Mouse (Mus musculus) layer of hippocampus, adult 9-10 months (tissue): ENCODE measurements at regions not wholly inside any gene's neighbourhood (a gene's known extent, or its start where the extent isn't known, plus 50 kb on each side); places are given as distances from the start of the nearest gene placed in this dataset.

ENCODE experiments used
- DNase-seq: peaks from one replicate; pipeline ENCODE4 v3.0.0; 2022; ENCODE audit warnings: low spot score

DNA sequence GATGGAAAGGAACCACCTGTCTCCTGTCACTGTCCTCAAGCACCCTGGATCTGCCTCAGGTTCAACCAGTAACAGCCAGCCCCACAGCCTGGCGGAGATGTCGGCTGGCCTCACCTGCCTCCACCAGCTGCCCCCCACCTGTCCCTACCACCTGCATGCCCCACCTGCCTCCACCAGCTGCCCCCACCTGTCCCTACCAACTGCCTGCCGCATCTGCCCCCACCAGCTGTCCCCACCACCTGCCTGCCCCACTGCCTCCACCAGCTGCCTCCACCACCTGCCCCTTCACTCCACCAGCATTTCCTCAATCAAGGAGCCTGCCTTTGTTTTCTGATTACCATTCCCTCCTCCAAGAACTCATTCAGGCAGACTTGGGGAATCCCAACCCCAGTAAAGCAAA is 68.9 kb upstream of the Smyd2 start:
- DNase-seq: no peak

DNA sequence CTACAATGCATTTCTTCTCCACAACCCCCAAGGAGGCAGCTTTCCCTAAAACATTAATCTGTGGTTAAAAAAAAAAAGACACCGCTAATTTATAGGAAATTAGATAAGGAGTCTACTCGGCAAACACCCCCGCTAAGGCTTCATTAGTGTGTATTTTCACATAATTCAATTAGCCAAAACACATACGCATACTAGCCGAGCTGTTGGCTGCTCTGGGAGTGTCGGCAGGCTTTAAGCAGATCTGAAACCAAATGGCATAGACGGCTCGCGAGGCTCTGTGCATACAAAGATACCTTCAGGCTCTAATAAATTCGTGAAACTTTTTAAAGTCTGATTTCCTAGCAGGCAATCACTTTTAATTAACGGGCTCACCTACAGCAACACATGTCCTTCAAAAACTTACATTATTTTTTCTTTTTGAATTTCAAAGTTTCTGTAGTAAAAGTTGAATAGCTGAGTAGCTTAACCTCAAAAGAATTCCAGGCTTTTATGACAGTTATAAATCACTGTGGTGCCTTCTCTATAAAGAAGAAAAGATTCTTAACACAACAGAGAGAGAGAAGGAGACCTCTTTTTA is 68.0 kb upstream of the Smyd2 start:
- no peak for DNase-seq

DNA sequence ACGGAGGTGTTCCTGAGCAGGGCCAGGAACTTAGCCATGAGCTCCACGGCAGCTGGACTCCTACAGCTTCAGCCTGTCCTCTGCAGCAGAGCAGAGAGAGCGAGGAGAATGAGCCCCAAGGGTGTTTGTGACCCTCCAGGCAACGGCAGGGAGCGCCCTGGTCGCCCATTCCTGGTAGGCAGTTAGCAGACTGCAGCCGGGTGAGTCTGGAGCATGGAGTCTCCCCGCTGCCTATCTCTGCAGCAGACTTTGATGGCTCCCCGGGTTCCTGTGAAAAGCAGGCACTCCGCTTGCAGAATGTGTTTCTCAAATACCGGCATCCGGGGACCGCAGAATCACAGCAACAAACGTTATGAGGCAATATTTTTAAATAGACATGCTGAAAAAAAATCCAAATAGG is 67.2 kb upstream of the Smyd2 start:
- DNase-seq: no peak

DNA sequence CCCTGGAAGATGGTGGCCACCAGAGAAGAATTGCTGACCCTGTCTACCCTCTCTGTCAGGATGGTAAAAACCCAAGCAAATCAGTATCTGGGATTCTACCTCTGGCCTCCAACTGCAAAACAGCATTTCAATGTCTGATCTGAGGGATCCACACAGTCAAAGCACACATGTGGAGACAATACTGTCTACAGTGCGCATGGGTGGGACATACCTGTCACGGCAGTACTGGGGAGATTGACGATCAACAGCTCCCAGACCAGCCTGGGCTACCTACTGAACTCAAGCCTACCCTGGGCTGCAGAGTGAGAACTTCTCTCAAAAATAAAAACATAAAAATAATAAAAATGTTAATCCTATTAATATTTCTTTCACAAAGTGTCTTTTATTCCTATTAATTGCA is 66.7 kb upstream of the Smyd2 start:
- DNase-seq: no peak

DNA sequence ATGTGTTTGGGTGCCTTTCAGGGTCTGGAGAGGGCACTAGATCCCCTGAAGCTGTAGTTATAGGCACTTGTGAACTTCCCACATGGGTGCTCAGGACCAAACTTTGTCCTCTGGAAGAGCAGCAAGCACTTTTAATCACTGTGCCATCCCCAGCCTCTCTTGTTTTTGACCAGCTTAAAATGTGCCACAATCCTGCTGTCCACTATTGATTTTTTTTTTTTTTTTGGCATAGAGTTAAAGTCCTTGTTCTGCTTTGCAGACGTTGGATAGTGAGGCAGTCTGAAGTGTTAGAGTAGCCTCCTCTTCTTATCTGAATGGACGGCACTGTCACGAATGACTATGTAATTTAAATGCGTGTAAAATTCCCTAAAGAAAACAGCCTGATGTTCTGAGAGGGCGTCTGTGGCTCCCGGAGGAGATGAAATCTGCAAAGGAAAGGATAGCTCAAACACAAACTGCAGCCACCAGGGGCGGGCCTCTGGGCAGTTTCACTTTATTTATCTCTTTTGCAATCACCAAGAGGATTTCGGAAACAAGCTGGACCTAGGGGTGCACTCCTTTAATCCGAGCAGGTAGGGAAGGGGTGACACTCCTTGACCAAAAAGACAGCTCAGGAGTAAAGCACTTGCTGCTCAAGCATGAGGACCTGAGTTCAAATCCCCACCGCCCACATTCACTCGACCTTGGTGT is 63.5 kb upstream of the Smyd2 start:
- no peak for DNase-seq

DNA sequence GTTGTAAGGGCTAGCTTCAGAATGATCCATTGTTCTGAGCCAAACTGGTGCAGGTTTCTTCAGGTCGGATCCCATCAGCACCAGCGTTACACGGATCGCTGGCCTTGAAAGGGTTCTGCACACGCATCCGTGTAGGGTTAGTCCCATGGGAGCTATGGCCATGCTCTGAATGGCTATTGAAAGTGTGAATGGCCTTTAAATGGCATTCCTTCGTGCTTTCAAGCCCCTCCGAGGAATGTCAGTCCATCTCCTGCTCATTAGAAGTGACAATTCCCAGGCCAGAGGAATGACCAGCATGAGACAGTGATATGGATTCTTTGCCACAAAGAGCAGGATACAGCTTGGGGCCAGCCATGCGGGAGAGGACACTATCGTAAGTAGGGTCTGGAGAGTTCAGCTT is 56.1 kb upstream of the Smyd2 start:
- DNase-seq: no peak

DNA sequence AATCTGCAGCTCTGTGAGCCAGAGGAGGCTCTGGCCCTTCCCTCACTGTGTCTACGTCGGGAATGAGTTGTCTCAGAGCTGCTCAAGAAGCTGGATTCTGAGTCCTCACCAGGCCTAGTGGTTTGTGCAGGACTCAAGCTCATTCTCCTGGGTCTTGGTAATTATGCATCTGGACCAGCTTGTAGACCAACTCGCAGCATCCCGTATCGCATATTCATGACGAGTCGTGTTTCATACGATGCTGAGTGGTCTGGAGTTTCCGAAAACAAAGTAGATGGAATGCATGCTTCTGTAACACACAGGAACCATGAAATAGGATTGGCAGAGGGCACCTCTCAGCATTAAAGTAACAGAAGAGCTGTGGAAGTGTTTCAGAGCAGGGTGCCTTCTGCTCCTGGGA is 53.5 kb upstream of the Smyd2 start:
- DNase-seq: no peak

DNA sequence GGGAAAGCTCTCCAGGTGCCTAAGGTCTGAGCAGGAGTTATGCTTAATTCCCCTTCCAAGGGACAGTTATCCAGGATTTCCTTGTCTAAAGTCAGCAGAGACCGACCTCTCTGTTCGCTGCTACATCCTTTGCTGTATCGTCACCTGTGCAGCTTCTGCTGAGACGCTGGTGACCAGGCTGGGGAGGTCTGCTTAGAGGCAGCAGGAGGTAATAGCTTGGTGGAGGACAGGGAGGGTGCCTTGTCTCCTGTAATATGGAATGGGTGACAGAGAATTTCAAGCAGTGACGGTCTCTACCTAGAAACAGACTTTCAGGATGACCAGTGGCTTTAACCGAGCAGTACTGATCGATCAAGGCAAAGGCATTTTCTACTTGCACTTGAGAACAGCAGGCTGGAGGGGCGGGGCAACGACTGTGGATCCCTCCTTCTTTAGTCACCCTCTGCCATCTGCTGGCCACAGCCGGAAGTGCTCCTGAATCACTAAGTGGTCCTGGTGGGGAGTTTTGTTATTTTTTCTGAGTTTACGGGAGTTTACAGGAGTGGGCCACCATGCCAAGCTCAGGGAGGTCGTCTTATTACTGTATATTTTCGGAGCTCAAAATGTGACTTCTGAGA is 50.7 kb upstream of the Smyd2 start:
- DNase-seq: peak; percentile 67
